Mouse (Mus musculus): ENCODE data around the gene Vstm5.

Gene Vstm5

GRCm38 (mm10) chr9:15308254-15308653 lies 69.4 kb downstream of the Vstm5 start:
- no peak for DNase-seq (ENCODE audit: low spot score in 2 of 2)
